Comparison of ENCODE assay signal across 13 mouse cellular contexts in the genomic region with DNA sequence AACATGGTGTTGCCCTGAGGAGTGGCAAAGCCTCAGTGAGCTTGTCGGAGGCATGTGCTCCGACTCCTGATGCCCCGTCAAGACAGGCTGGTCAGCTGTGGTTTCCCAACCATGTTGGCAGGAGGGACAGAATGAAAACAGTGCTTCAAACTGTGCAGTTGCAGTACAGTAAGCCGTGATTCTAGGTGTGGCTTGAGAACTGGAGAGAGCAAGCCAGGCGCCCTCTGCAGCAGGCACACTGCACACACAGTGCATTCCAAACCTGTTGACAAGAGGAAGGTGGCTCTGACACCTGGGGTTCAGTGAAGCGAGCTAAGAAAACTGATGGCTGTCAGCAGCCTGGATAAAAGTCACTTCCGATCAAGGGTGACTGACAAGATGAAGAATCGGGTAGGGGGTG. TPM values are rescaled to one million over a fixed set of nuclear protein-coding genes. Genes with fewer than 3 reads are reported as not detected.
DNase-seq lines count a peak whose midpoint lies in the region; ATAC-seq and TF ChIP-seq lines count a peak whose summit lies in the region.
"Had no signal": no experiment of that assay in that cellular context is flagged by ENCODE, and none has a peak within 500 bp of the region (broad histone marks: within the 10 kb centered on the region; RNA-seq: fewer than 3 reads in every experiment).

No protein-coding gene starts in this region.

- no peak overlapping the region for H3K4me3 ChIP-seq in heart, postnatal 0 days (ENCODE audit: low read depth, low read length)
- H3K4me3 ChIP-seq in heart, embryonic 11.5 days (ENCODE audit: low read depth, low read length) = no peak overlapping the region
- H3K4me3 ChIP-seq: embryonic facial prominence, embryonic 15.5 days; hindbrain, embryonic 15.5 days; limb, embryonic 13.5 days had no signal

- no peaks in the 10 kb centered on the region for H3K9me3 ChIP-seq in heart, postnatal 0 days (replicated peaks; ENCODE audit: control insufficient read depth, low read length)
- no peaks in the 10 kb centered on the region for H3K9me3 ChIP-seq in heart, embryonic 11.5 days (replicated peaks; ENCODE audit: control insufficient read depth, low read length)
- H3K9me3 ChIP-seq: embryonic facial prominence, embryonic 15.5 days; hindbrain, embryonic 15.5 days; limb, embryonic 13.5 days had no signal

- TF ChIP-seq EP300 in heart, postnatal 0 days (IDR thresholded peaks at IDR 0.05; ENCODE audit: low read depth) = no peak

- DNase-seq in heart, postnatal 0 days (ENCODE audit: low spot score) = peak; percentile 46
- DNase-seq in thymus, postnatal 4 days = peak; percentile 15
- DNase-seq in thymus, postnatal 0 days (ENCODE audit: low spot score) = no peak
- peak; percentile 48 for DNase-seq in kidney, postnatal 14 days
- no peak for DNase-seq in left cerebral cortex, adult 18-20 months (ENCODE audit: low spot score in 2 of 2)
- no peak for DNase-seq in left cerebral cortex, postnatal 36 days (ENCODE audit: low spot score in 2 of 2)
- no peak for DNase-seq in gastrocnemius, postnatal 10 days
- DNase-seq: cerebellum, adult 11-12 months; thymus, adult 18-20 months had no signal

- ATAC-seq in heart, postnatal 0 days (ENCODE audit: insufficient read depth, low read depth) = no peak; the same call in 1 of the 2 replicates
- ATAC-seq in heart, embryonic 11.5 days (replicated peaks; ENCODE audit: insufficient number of reproducible peaks, low FRiP score, low TSS enrichment) = no peak

- H3K4me2 ChIP-seq in heart, postnatal 0 days (ENCODE audit: low read depth, low read length) = no peak overlapping the region
- H3K4me2 ChIP-seq in heart, embryonic 11.5 days = no peak overlapping the region
- H3K4me2 ChIP-seq: embryonic facial prominence, embryonic 15.5 days; hindbrain, embryonic 15.5 days; limb, embryonic 13.5 days had no signal

- TF ChIP-seq CTCF in heart, postnatal 0 days (IDR thresholded peaks at IDR 0.05; ENCODE audit: low read depth) = peak; percentile 31

- no peaks in the 10 kb centered on the region for H3K27me3 ChIP-seq in heart, postnatal 0 days (ENCODE audit: control insufficient read depth, insufficient read depth, low read length)
- no peaks in the 10 kb centered on the region for H3K27me3 ChIP-seq in heart, embryonic 11.5 days (ENCODE audit: control insufficient read depth, insufficient read depth, low read length)
- H3K27me3 ChIP-seq: embryonic facial prominence, embryonic 15.5 days; hindbrain, embryonic 15.5 days; limb, embryonic 13.5 days had no signal

- 34% methylated on average over 8 of the region's 8 CpGs for WGBS in heart, postnatal 0 days
- WGBS in heart, embryonic 11.5 days (ENCODE audit: insufficient replicate concordance) = 38% methylated on average over 8 of the region's 8 CpGs

- H3K9ac ChIP-seq in heart, postnatal 0 days (replicated peaks; ENCODE audit: low read depth, low read length) = no peak overlapping the region
- H3K9ac ChIP-seq in heart, embryonic 11.5 days (ENCODE audit: low read depth, low read length) = no peak overlapping the region
- H3K9ac ChIP-seq: embryonic facial prominence, embryonic 15.5 days; hindbrain, embryonic 15.5 days; limb, embryonic 13.5 days had no signal

- H3K27ac ChIP-seq in heart, postnatal 0 days (ENCODE audit: low read depth) = no peak overlapping the region
- H3K27ac ChIP-seq in heart, embryonic 11.5 days (ENCODE audit: low read depth, low read length) = no peak overlapping the region
- H3K27ac ChIP-seq: embryonic facial prominence, embryonic 15.5 days; hindbrain, embryonic 15.5 days; limb, embryonic 13.5 days had no signal

- no peaks in the 10 kb centered on the region for H3K4me1 ChIP-seq in heart, postnatal 0 days (ENCODE audit: control insufficient read depth, insufficient read depth)
- H3K4me1 ChIP-seq in heart, embryonic 11.5 days (ENCODE audit: control insufficient read depth, insufficient read depth, low read length) = 0 out of 2 replicates have a peak, but pooled peaks cover 3% of the 10 kb centered on the region
- H3K4me1 ChIP-seq: embryonic facial prominence, embryonic 15.5 days; hindbrain, embryonic 15.5 days had no signal

- intact Hi-C loops in left cerebral cortex, postnatal 36 days (cut with DNase I) = no loop called here

- H3K36me3 ChIP-seq in heart, postnatal 0 days (replicated peaks; ENCODE audit: control insufficient read depth, insufficient read depth, low read length) = no peaks in the 10 kb centered on the region
- no peaks in the 10 kb centered on the region for H3K36me3 ChIP-seq in heart, embryonic 11.5 days (ENCODE audit: control insufficient read depth, insufficient read depth, low read length)
- H3K36me3 ChIP-seq: embryonic facial prominence, embryonic 15.5 days; hindbrain, embryonic 15.5 days; limb, embryonic 13.5 days had no signal

RNA-seq across cellular contexts. Expression of a gene that starts 58.1 kb away (rescaled TPM):
- 593 and 806 TPM in 2 replicates for total RNA-seq in heart, postnatal 0 days (2014; rRNA removed; ENCODE audit: low replicate concordance)
- 855 and 860 TPM in 2 replicates for polyA plus RNA-seq in heart, postnatal 0 days (2015; fragmentation: Nextera tagmentation; extraction: Ambion mirVana)
- polyA plus RNA-seq in heart, embryonic 11.5 days (2014; fragmentation: Nextera tagmentation; extraction: Ambion mirVana) = 1,053 and 1,144 TPM in 2 replicates
- polyA plus RNA-seq in thymus, postnatal 0 days (2015; fragmentation: Nextera tagmentation; extraction: Ambion mirVana) = 1,759 and 1,761 TPM in 2 replicates
- total RNA-seq in left cerebral cortex, adult 18-20 months (2021) = 100 to 1,000 TPM; 537 to 543 TPM
- 100 to 1,000 TPM; 469 to 487 TPM for total RNA-seq in left cerebral cortex, postnatal 36 days (2021)
- 1,000 to 10,000 TPM; 1,068 to 1,095 TPM for total RNA-seq in gastrocnemius, postnatal 10 days (2021)

Comparison
In these comparisons a context has a peak if more than half of its experiments do, and no peak if none do; other contexts are left out.
1. DNase-seq: peak in heart, postnatal 0 days (single experiment), thymus, postnatal 4 days (single experiment) and kidney, postnatal 14 days (single experiment); none in thymus, postnatal 0 days (single experiment), left cerebral cortex, adult 18-20 months (0 of 2), left cerebral cortex, postnatal 36 days (0 of 2) and gastrocnemius, postnatal 10 days (single experiment).